Mouse (Mus musculus): ENCODE measurements around the gene Gm4303. TPM values are rescaled to one million over a fixed set of nuclear protein-coding genes. Genes with fewer than 3 reads are reported as not detected.
"Not testable (repeated sequence)": the region's sequence is repeated elsewhere in the genome, so short reads cannot be mapped to it uniquely, and the experiment has no call there.

Gm4303 gene
- total RNA-seq (2018; cell fraction: chromatin; rRNA removed), result not detected
- not detected for total RNA-seq (2018; cell fraction: cytosol; rRNA removed)
- total RNA-seq (2018; cell fraction: nucleus; rRNA removed), result not detected
- not detected in 3 replicates for polyA plus RNA-seq (2018)

DNA sequence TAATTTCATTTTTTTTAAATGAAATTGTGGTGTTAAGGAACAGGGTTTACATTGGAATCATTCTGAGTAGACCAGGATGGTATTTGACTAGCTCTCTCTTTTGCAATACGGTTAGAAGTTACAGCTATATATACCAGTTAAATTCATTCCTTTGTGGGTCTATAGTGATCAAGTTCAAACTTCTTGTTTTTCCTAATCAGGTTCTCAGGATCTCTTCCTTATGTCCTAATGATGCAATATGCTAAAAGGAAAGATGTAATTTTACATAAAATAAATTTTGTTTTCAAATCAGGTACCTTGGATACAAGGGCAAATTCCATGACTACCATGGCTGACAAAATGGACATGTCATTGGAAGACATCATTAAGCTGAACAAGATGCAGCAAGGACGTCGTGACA, at the start of gene Gm4303:
Gene Gm4303, plus strand, starts transcription at position 301 of the 400 bp plus-strand sequence.
- not testable (repeated sequence) for H3K27ac ChIP-seq; H3K79me2 ChIP-seq (ENCODE audit: inconsistent target); H3K36me3 ChIP-seq (ENCODE audit: inconsistent target); H3K4me3 ChIP-seq (ENCODE audit: inconsistent target)
- WGBS (ENCODE audit: missing documents), result no CpG with 5 or more reads among the region's 3 CpGs

DNA sequence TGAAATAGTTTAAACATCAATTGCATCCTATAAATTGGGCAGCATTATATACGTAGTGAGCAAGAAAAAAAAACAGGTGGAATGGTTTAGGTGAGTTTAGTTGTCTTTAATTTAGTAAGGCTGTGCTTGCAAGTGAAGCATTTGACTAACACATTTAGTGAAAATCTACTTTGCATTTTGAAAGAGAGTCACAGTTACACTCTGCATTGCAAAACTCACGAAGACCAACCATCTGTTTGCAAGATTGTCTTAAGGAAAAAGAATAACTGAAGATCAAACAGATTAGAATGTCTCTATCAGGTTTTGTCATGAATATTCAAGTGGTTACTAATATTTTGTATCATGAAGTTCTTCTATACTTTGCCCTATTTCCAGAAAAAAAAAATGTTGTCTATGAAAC, 49.7 kb upstream of the Gm4303 start:
- Histone ChIP-seq H3K79me2 (ENCODE audit: inconsistent target) (no peaks in the 10 kb centered on the region), H3K4me3 (ENCODE audit: inconsistent target) (no peak overlapping the region), H3K27ac (no peak overlapping the region), H3K36me3 (ENCODE audit: inconsistent target) (no peaks in the 10 kb centered on the region)
- WGBS (ENCODE audit: missing documents), result 90% methylated on average over 2 of the region's 2 CpGs

DNA sequence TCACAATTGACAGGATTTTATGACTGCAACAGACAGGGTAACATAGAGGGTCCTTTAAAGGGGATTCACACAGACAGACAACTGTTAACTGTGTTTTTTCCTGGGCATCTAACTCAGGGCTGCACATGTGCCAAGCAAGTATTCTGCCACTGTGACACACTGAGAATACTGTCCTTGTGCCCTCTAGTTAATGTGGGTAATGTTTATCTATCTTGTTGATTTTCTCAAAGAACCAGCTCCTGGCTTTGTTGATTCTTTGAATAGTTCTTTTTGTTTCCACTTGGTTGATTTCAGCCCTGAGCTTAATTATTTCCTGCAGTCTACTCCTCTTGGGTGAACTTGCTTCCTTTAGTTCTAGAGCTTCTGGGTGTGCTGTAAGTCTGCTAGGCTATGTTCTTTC, 45.7 kb upstream of the Gm4303 start:
- not testable (repeated sequence) for H3K79me2 ChIP-seq (ENCODE audit: inconsistent target); H3K4me3 ChIP-seq (ENCODE audit: inconsistent target); H3K36me3 ChIP-seq (ENCODE audit: inconsistent target); H3K27ac ChIP-seq

DNA sequence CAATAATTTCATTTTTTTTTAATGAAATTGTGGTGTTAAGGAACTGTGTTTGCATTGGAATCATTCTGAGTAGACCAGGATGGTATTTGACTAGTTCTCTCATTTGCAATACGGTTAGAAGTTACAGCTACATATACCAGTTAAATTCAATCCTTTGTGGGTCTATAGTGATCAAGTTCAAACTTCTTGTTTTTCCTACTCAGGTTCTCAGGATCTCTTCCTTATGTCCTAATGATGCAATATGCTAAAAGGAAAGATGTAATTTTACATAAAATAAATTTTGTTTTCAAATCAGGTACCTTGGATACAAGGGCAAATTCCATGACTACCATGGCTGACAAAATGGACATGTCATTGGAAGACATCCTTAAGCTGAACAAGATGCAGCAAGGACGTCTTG, 10.4 kb upstream of the Gm4303 start, which contains the start of gene Gm4301:
Gene Gm4301, plus strand, starts transcription at position 301 of the 400 bp plus-strand sequence.
- H3K4me3 ChIP-seq (ENCODE audit: inconsistent target); H3K36me3 ChIP-seq (ENCODE audit: inconsistent target); H3K79me2 ChIP-seq (ENCODE audit: inconsistent target); H3K27ac ChIP-seq: not testable (repeated sequence)
- no CpG with 5 or more reads among the region's 2 CpGs for WGBS (ENCODE audit: missing documents)

DNA sequence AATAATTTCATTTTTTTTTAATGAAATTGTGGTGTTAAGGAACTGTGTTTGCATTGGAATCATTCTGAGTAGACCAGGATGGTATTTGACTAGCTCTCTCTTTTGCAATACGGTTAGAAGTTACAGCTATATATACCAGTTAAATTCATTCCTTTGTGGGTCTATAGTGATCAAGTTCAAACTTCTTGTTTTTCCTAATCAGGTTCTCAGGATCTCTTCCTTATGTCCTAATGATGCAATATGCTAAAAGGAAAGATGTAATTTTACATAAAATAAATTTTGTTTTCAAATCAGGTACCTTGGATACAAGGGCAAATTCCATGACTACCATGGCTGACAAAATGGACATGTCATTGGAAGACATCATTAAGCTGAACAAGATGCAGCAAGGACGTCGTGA, 5.2 kb upstream of the Gm4303 start, which contains the start of gene Gm4302:
Gene Gm4302, plus strand, starts transcription at position 301 of the 400 bp plus-strand sequence.
- not testable (repeated sequence) for H3K36me3 ChIP-seq (ENCODE audit: inconsistent target); H3K79me2 ChIP-seq (ENCODE audit: inconsistent target); H3K27ac ChIP-seq; H3K4me3 ChIP-seq (ENCODE audit: inconsistent target)
- no CpG with 5 or more reads among the region's 3 CpGs for WGBS (ENCODE audit: missing documents)

DNA sequence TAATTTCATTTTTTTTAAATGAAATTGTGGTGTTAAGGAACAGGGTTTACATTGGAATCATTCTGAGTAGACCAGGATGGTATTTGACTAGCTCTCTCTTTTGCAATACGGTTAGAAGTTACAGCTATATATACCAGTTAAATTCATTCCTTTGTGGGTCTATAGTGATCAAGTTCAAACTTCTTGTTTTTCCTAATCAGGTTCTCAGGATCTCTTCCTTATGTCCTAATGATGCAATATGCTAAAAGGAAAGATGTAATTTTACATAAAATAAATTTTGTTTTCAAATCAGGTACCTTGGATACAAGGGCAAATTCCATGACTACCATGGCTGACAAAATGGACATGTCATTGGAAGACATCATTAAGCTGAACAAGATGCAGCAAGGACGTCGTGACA, 5.0 kb downstream of the Gm4303 start, which contains the start of gene Gm4305:
Gene Gm4305, plus strand, starts transcription at position 301 of the 400 bp plus-strand sequence.
- not testable (repeated sequence) for H3K36me3 ChIP-seq (ENCODE audit: inconsistent target); H3K4me3 ChIP-seq (ENCODE audit: inconsistent target); H3K79me2 ChIP-seq (ENCODE audit: inconsistent target); H3K27ac ChIP-seq
- no CpG with 5 or more reads among the region's 3 CpGs for WGBS (ENCODE audit: missing documents)

DNA sequence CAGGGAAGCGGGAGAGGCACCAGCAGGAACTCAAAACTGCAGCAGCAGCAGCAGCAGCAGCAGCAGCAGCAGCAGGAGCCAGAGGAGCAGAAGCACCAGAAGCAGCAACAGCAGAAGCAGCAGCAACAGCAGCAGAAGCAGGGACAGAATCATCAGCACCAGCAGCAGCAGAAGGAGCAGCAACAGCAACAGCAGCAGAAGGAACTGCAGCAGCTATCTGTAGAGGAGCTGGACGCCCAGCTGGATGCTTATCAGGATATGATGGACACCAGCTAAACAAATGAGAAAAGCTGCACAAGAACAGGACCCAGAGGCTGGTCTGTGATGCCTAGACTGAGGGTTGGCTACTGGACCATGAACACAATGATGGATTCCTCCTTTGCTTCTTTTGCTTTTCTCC, 11.1 kb downstream of the Gm4303 start:
- 60% methylated on average over 1 of the region's 2 CpGs for WGBS (ENCODE audit: missing documents)
- not testable (repeated sequence) for H3K36me3 ChIP-seq (ENCODE audit: inconsistent target); H3K27ac ChIP-seq; H3K79me2 ChIP-seq (ENCODE audit: inconsistent target); H3K4me3 ChIP-seq (ENCODE audit: inconsistent target)

DNA sequence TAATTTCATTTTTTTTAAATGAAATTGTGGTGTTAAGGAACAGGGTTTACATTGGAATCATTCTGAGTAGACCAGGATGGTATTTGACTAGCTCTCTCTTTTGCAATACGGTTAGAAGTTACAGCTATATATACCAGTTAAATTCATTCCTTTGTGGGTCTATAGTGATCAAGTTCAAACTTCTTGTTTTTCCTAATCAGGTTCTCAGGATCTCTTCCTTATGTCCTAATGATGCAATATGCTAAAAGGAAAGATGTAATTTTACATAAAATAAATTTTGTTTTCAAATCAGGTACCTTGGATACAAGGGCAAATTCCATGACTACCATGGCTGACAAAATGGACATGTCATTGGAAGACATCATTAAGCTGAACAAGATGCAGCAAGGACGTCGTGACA, 15.3 kb downstream of the Gm4303 start, which contains the start of gene Gm4307:
Gene Gm4307, plus strand, starts transcription at position 301 of the 400 bp plus-strand sequence.
- H3K27ac ChIP-seq; H3K4me3 ChIP-seq (ENCODE audit: inconsistent target); H3K36me3 ChIP-seq (ENCODE audit: inconsistent target); H3K79me2 ChIP-seq (ENCODE audit: inconsistent target): not testable (repeated sequence)
- WGBS (ENCODE audit: missing documents), result no CpG with 5 or more reads among the region's 3 CpGs

DNA sequence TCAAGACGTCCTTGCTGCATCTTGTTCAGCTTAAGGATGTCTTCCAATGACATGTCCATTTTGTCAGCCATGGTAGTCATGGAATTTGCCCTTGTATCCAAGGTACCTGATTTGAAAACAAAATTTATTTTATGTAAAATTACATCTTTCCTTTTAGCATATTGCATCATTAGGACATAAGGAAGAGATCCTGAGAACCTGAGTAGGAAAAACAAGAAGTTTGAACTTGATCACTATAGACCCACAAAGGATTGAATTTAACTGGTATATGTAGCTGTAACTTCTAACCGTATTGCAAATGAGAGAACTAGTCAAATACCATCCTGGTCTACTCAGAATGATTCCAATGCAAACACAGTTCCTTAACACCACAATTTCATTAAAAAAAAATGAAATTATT, 36.7 kb downstream of the Gm4303 start, which contains the start of gene Gm4312:
Gene Gm4312, minus strand, starts transcription at position 101 of the 400 bp plus-strand sequence.
- not testable (repeated sequence) for H3K4me3 ChIP-seq (ENCODE audit: inconsistent target); H3K79me2 ChIP-seq (ENCODE audit: inconsistent target); H3K27ac ChIP-seq; H3K36me3 ChIP-seq (ENCODE audit: inconsistent target)
- WGBS (ENCODE audit: missing documents), result no CpG with 5 or more reads among the region's 2 CpGs

Other genes starting within 250 kb of the Gm4303 start
- not detected in 3 replicates for gene Gm4301, start 10.3 kb upstream of the Gm4303 start, polyA plus RNA-seq (2018)
- gene Gm4302, start 5.1 kb upstream of the Gm4303 start, polyA plus RNA-seq (2018), result not detected in 3 replicates
- gene Gm4305, start 5.1 kb downstream of the Gm4303 start, polyA plus RNA-seq (2018), result not detected in 3 replicates
- not detected in 3 replicates for gene Gm4307, start 15.4 kb downstream of the Gm4303 start, polyA plus RNA-seq (2018)
- not detected in 3 replicates for gene Gm4312, start 36.6 kb downstream of the Gm4303 start, polyA plus RNA-seq (2018)
- 7.3 to 10.6 TPM (median 9.0 TPM) in 3 replicates for gene Tmtc3, start 141.4 kb downstream of the Gm4303 start, polyA plus RNA-seq (2018)
- 2.9 to 5.7 TPM (median 5.4 TPM) in 3 replicates for gene Cep290, start 141.6 kb downstream of the Gm4303 start, polyA plus RNA-seq (2018)
- 5.7 to 7.6 TPM (median 5.8 TPM) in 3 replicates for gene 4930430F08Rik, start 244.5 kb downstream of the Gm4303 start, polyA plus RNA-seq (2018)
- gene 1700017N19Rik, start 244.5 kb downstream of the Gm4303 start, polyA plus RNA-seq (2018), result not detected in 3 replicates

Data from macrophage (primary cell).